Mouse (Mus musculus): Measurements from ENCODE around the gene Irgc1. TPM values are rescaled to one million over a fixed set of nuclear protein-coding genes. Genes with fewer than 3 reads are reported as not detected.
A peak's percentile ranks its signal among the peaks of the same experiment; 100 is the strongest.

Gene Irgc1
- polyA plus RNA-seq, 1 experiment from 2014 or later, result 0.07 TPM

GRCm38 (mm10) chr7:24389516-24390187 is 62.4 kb downstream of the Irgc1 start:
- no peak for ATAC-seq
- H3K36me3 ChIP-seq (ENCODE audit: control insufficient read depth, insufficient read depth, low read length), result no peaks in the 10 kb centered on the region
- no peak overlapping the region for H3K27ac ChIP-seq (ENCODE audit: low read length)
- H3K4me3 ChIP-seq (ENCODE audit: low read length), result no peak overlapping the region
- H3K9ac ChIP-seq (ENCODE audit: low read depth, low read length), result no peak overlapping the region
- 71% methylated on average over 13 of the region's 13 CpGs for WGBS
- H3K9me3 ChIP-seq (ENCODE audit: control insufficient read depth, low read length), result no peaks in the 10 kb centered on the region
- no peaks in the 10 kb centered on the region for H3K27me3 ChIP-seq (replicated peaks; ENCODE audit: control insufficient read depth, insufficient read depth, low read length)
- H3K4me2 ChIP-seq (ENCODE audit: low read depth, low read length), result no peak overlapping the region
- H3K4me1 ChIP-seq (ENCODE audit: control insufficient read depth, insufficient read depth, low read length), result peaks cover 9% of the 10 kb centered on the region

DNA sequence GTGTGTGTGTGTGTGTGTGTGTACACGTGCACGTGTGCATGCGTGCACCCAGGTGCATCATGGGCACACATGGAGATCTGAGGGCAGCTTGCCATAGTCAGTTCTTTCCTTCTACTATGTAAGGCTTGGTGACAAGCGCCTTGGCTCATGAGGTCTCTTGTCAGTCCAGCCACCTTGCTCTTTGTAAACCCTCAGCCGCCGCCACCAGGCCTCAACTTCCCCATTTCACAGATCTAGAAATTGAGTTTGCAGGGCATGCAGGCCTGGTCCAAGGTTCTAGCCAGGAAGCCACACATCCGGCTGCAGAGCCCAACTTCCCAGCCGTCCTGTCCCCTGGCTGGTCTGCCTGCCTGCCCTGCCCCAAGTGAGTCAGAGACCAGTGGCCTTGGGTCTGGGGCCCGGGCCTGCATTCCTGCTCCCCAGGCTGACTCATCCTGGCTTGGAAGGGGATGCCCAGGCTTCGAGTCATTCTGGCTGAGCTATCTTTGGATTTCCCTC is 65.0 kb downstream of the Irgc1 start:
- 67% methylated on average over 10 of the region's 10 CpGs for WGBS
- Histone ChIP-seq H3K36me3 (ENCODE audit: control insufficient read depth, insufficient read depth, low read length) (no peaks in the 10 kb centered on the region), H3K4me3 (ENCODE audit: low read length) (no peak overlapping the region), H3K27ac (ENCODE audit: low read length) (no peak overlapping the region), H3K4me1 (ENCODE audit: control insufficient read depth, insufficient read depth, low read length) (peaks cover 9% of the 10 kb centered on the region), H3K27me3 (replicated peaks; ENCODE audit: control insufficient read depth, insufficient read depth, low read length) (no peaks in the 10 kb centered on the region), H3K9ac (ENCODE audit: low read depth, low read length) (no peak overlapping the region), H3K4me2 (ENCODE audit: low read depth, low read length) (no peak overlapping the region), H3K9me3 (ENCODE audit: control insufficient read depth, low read length) (no peaks in the 10 kb centered on the region)
- no peak for ATAC-seq

DNA sequence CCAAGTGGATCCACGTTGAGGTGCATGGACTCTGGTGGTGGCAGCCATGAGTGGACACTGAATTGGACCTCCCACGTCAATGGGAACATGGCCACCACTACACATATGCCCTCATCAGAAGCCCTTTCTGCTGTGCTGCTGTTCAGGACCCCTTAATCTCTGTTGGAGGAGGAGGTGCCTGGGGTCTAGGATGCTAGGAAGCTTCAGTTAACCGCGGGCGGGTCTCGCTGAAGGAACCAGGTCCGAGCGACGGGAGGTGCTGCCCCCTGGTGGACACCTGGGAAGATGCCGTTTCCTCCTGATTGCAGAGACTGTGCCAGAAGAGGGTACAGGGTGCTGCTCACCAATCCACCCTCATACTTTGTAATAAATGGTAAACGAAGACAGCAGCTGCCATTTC is 67.3 kb downstream of the Irgc1 start:
- Histone ChIP-seq H3K4me3 (ENCODE audit: low read length) (no peak overlapping the region), H3K36me3 (ENCODE audit: control insufficient read depth, insufficient read depth, low read length) (no peaks in the 10 kb centered on the region), H3K4me2 (ENCODE audit: low read depth, low read length) (no peak overlapping the region), H3K27ac (ENCODE audit: low read length) (no peak overlapping the region), H3K9ac (ENCODE audit: low read depth, low read length) (no peak overlapping the region), H3K9me3 (ENCODE audit: control insufficient read depth, low read length) (no peaks in the 10 kb centered on the region), H3K27me3 (replicated peaks; ENCODE audit: control insufficient read depth, insufficient read depth, low read length) (no peaks in the 10 kb centered on the region), H3K4me1 (ENCODE audit: control insufficient read depth, insufficient read depth, low read length) (no peaks in the 10 kb centered on the region)
- WGBS, result 7% methylated on average over 11 of the region's 11 CpGs
- ATAC-seq, result peak; percentile 49; the same call in 1 of the 2 replicates

DNA sequence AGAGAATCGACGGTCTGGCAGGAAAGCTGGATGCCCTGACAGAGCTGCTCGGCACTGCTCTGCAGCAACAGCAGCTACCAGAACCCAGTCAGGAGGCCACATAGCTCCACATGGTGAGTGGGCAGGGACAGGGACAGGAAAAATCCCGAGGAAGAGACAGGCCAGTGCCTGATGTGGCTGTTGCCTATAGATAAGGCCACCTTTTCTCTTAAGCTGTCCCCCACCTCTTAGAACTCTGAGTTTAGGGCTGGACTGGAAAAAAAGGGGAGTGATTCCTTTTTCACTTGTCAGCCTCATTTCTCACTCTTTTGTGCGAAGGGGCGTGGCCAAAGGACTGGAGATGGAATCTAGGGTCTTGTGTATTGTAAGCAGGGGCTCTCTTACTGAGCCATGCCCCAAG is 68.0 kb downstream of the Irgc1 start:
- Histone ChIP-seq H3K4me3 (ENCODE audit: low read length) (no peak overlapping the region), H3K9me3 (ENCODE audit: control insufficient read depth, low read length) (no peaks in the 10 kb centered on the region), H3K9ac (ENCODE audit: low read depth, low read length) (no peak overlapping the region), H3K4me1 (ENCODE audit: control insufficient read depth, insufficient read depth, low read length) (no peaks in the 10 kb centered on the region), H3K27ac (ENCODE audit: low read length) (no peak overlapping the region), H3K36me3 (ENCODE audit: control insufficient read depth, insufficient read depth, low read length) (no peaks in the 10 kb centered on the region), H3K27me3 (replicated peaks; ENCODE audit: control insufficient read depth, insufficient read depth, low read length) (no peaks in the 10 kb centered on the region), H3K4me2 (ENCODE audit: low read depth, low read length) (no peak overlapping the region)
- 62% methylated on average over 6 of the region's 6 CpGs for WGBS
- no peak for ATAC-seq

GRCm38 (mm10) chr7:24382730-24383372 is 69.2 kb downstream of the Irgc1 start:
- ATAC-seq, result no peak
- no peaks in the 10 kb centered on the region for H3K27me3 ChIP-seq (replicated peaks; ENCODE audit: control insufficient read depth, insufficient read depth, low read length)
- no peaks in the 10 kb centered on the region for H3K4me1 ChIP-seq (ENCODE audit: control insufficient read depth, insufficient read depth, low read length)

More at GRCm38 (mm10) chr7:24382730-24383372, 69.2 kb downstream of the Irgc1 start:
- Histone ChIP-seq H3K9ac (ENCODE audit: low read depth, low read length) (no peak overlapping the region), H3K4me2 (ENCODE audit: low read depth, low read length) (no peak overlapping the region), H3K9me3 (ENCODE audit: control insufficient read depth, low read length) (no peaks in the 10 kb centered on the region), H3K36me3 (ENCODE audit: control insufficient read depth, insufficient read depth, low read length) (no peaks in the 10 kb centered on the region), H3K27ac (ENCODE audit: low read length) (no peak overlapping the region), H3K4me3 (ENCODE audit: low read length) (no peak overlapping the region)
- WGBS, result 77% methylated on average over 16 of the region's 16 CpGs

Other genes starting within 250 kb of the Irgc1 start
- 6.7 and 8.2 TPM in 2 replicates for gene Zfp111, start 240.9 kb downstream of the Irgc1 start, polyA plus RNA-seq (2015; fragmentation: Nextera tagmentation; extraction: Ambion mirVana)
- gene Zfp109, start 214.7 kb downstream of the Irgc1 start, polyA plus RNA-seq (2015; fragmentation: Nextera tagmentation; extraction: Ambion mirVana), result 3.7 TPM in 2 replicates
- 2.4 and 2.9 TPM in 2 replicates for gene Zfp108, start 197.5 kb downstream of the Irgc1 start, polyA plus RNA-seq (2015; fragmentation: Nextera tagmentation; extraction: Ambion mirVana)
- 5.4 and 6.8 TPM in 2 replicates for gene Zfp93, start 181.9 kb downstream of the Irgc1 start, polyA plus RNA-seq (2015; fragmentation: Nextera tagmentation; extraction: Ambion mirVana)
- 18.7 and 21.7 TPM in 2 replicates for gene Zfp61, start 151.1 kb downstream of the Irgc1 start, polyA plus RNA-seq (2015; fragmentation: Nextera tagmentation; extraction: Ambion mirVana)
- gene Zfp94, start 135.6 kb downstream of the Irgc1 start, polyA plus RNA-seq (2015; fragmentation: Nextera tagmentation; extraction: Ambion mirVana), result 6.0 and 7.3 TPM in 2 replicates
- not detected in 2 replicates for gene Tescl, start 118.4 kb downstream of the Irgc1 start, polyA plus RNA-seq (2015; fragmentation: Nextera tagmentation; extraction: Ambion mirVana)
- 0.10 TPM in 1 of 2 replicates, not detected in the other for gene Lypd5, start 103.1 kb downstream of the Irgc1 start, polyA plus RNA-seq (2015; fragmentation: Nextera tagmentation; extraction: Ambion mirVana)
- 2.5 and 4.3 TPM in 2 replicates for gene Kcnn4, start 82.0 kb downstream of the Irgc1 start, polyA plus RNA-seq (2015; fragmentation: Nextera tagmentation; extraction: Ambion mirVana)
- 20.4 and 22.0 TPM in 2 replicates for gene Smg9, start 52.7 kb downstream of the Irgc1 start, polyA plus RNA-seq (2015; fragmentation: Nextera tagmentation; extraction: Ambion mirVana)
- gene Plaur, start 10.2 kb upstream of the Irgc1 start, polyA plus RNA-seq (2015; fragmentation: Nextera tagmentation; extraction: Ambion mirVana), result 8.0 and 9.7 TPM in 2 replicates
- 1.2 and 1.5 TPM in 2 replicates for gene Cadm4, start 29.7 kb upstream of the Irgc1 start, polyA plus RNA-seq (2015; fragmentation: Nextera tagmentation; extraction: Ambion mirVana)
- 26.3 and 26.6 TPM in 2 replicates for gene Zfp428, start 54.7 kb upstream of the Irgc1 start, polyA plus RNA-seq (2015; fragmentation: Nextera tagmentation; extraction: Ambion mirVana)
- gene AC161166.1, start 60.2 kb upstream of the Irgc1 start, polyA plus RNA-seq (2015; fragmentation: Nextera tagmentation; extraction: Ambion mirVana), result 0.13 and 0.20 TPM in 2 replicates
- 3.3 and 4.1 TPM in 2 replicates for gene Irgq, start 78.4 kb upstream of the Irgc1 start, polyA plus RNA-seq (2015; fragmentation: Nextera tagmentation; extraction: Ambion mirVana)
- gene Pinlyp, start 93.8 kb upstream of the Irgc1 start, polyA plus RNA-seq (2015; fragmentation: Nextera tagmentation; extraction: Ambion mirVana), result 0.16 TPM in 1 of 2 replicates, not detected in the other
- gene Xrcc1, start 94.0 kb upstream of the Irgc1 start, polyA plus RNA-seq (2015; fragmentation: Nextera tagmentation; extraction: Ambion mirVana), result 79.8 and 88.1 TPM in 2 replicates
- 33.2 and 38.1 TPM in 2 replicates for gene Ethe1, start 135.2 kb upstream of the Irgc1 start, polyA plus RNA-seq (2015; fragmentation: Nextera tagmentation; extraction: Ambion mirVana)
- gene Zfp575, start 135.3 kb upstream of the Irgc1 start, polyA plus RNA-seq (2015; fragmentation: Nextera tagmentation; extraction: Ambion mirVana), result 3.1 TPM in 2 replicates
- 0.35 and 0.36 TPM in 2 replicates for gene Phldb3, start 158.5 kb upstream of the Irgc1 start, polyA plus RNA-seq (2015; fragmentation: Nextera tagmentation; extraction: Ambion mirVana)
- gene Lypd3, start 184.3 kb upstream of the Irgc1 start, polyA plus RNA-seq (2015; fragmentation: Nextera tagmentation; extraction: Ambion mirVana), result 0.27 and 0.49 TPM in 2 replicates
- 0.12 TPM in 1 of 2 replicates, not detected in the other for gene Tex101, start 224.4 kb upstream of the Irgc1 start, polyA plus RNA-seq (2015; fragmentation: Nextera tagmentation; extraction: Ambion mirVana)

All from intestine, embryonic 16.5 days (tissue).